Comparison of ENCODE assay signal across 35 mouse cellular contexts in genomic region chr6:114125530-114125929, GRCm38 (mm10). TPM values are rescaled to one million over a fixed set of nuclear protein-coding genes. Genes with fewer than 3 reads are reported as not detected.
DNase-seq lines count a peak whose midpoint lies in the region; ATAC-seq and TF ChIP-seq lines count a peak whose summit lies in the region.
"Had no signal": no experiment of that assay in that cellular context is flagged by ENCODE, and none has a peak within 500 bp of the region (broad histone marks: within the 10 kb centered on the region; RNA-seq: fewer than 3 reads in every experiment).

No protein-coding gene starts in this region.

- ATAC-seq in lung, embryonic 14.5 days (ENCODE audit: insufficient read depth) = no peak
- ATAC-seq: CD4-positive, CD25-positive, alpha-beta regulatory T cell, adult 4 months; forebrain, embryonic 16.5 days; inflammation-experienced regulatory T-cells, adult 6 months had no signal

- no peaks in the 10 kb centered on the region for H3K36me3 ChIP-seq in lung, embryonic 14.5 days (ENCODE audit: insufficient read depth)
- H3K36me3 ChIP-seq: embryonic facial prominence, embryonic 13.5 days; heart, embryonic 10.5 days; heart, embryonic 15.5 days; hindbrain, embryonic 15.5 days; kidney, embryonic 15.5 days; midbrain, embryonic 12.5 days; neural tube, embryonic 13.5 days; stomach, embryonic 15.5 days had no signal

- DNase-seq in heart, postnatal 10 days = peak; percentile 5 to 10
- no peak for DNase-seq in heart, postnatal 25 days (ENCODE audit: low spot score)
- DNase-seq in lung, embryonic 14.5 days = peak; percentile 42
- no peak for DNase-seq in lung, postnatal 4 days
- DNase-seq in embryo, embryonic 11 days = peak; percentile 45
- DNase-seq in urinary bladder, postnatal 4 days (ENCODE audit: low spot score in 2 of 2) = no peak
- no peak for DNase-seq in MN1 (ENCODE audit: low spot score)
- no peak for DNase-seq in right cerebral cortex, postnatal 10 days (ENCODE audit: low spot score in 2 of 2)
- DNase-seq: adrenal gland, postnatal 25 days; cerebellum, adult 11-12 months; cerebellum, adult 9-11 months; gastrocnemius, postnatal 10 days; heart, adult 11 months; heart, postnatal 4 days; kidney, adult 18-20 months; layer of hippocampus, postnatal 36 days; left cerebral cortex, postnatal 4 days; liver; lung, adult 2 months; lung, postnatal 14 days; thymus, postnatal 14 days had no signal

- no peak overlapping the region for H3K4me2 ChIP-seq in lung, embryonic 14.5 days
- H3K4me2 ChIP-seq: embryonic facial prominence, embryonic 13.5 days; heart, embryonic 15.5 days; hindbrain, embryonic 15.5 days; kidney, embryonic 15.5 days; midbrain, embryonic 12.5 days; neural tube, embryonic 13.5 days; stomach, embryonic 15.5 days had no signal

- intact Hi-C loops in heart, postnatal 10 days (cut with DNase I) = no loop called here
- intact Hi-C loops in heart, postnatal 25 days (cut with DNase I) = no loop called here

- H3K4me1 ChIP-seq in lung, embryonic 14.5 days (ENCODE audit: insufficient read depth) = no peaks in the 10 kb centered on the region
- H3K4me1 ChIP-seq: embryonic facial prominence, embryonic 13.5 days; heart, embryonic 10.5 days; heart, embryonic 15.5 days; kidney, embryonic 15.5 days; midbrain, embryonic 12.5 days; neural tube, embryonic 13.5 days; stomach, embryonic 15.5 days had no signal

- H3K9ac ChIP-seq in lung, embryonic 14.5 days = no peak overlapping the region
- H3K9ac ChIP-seq: embryonic facial prominence, embryonic 13.5 days; heart, embryonic 15.5 days; hindbrain, embryonic 15.5 days; kidney, embryonic 15.5 days; liver, embryonic 14.5 days; midbrain, embryonic 12.5 days; neural tube, embryonic 13.5 days; stomach, embryonic 15.5 days had no signal

- no peaks in the 10 kb centered on the region for H3K9me3 ChIP-seq in lung, embryonic 14.5 days (ENCODE audit: low read depth, low read length)
- H3K9me3 ChIP-seq: embryonic facial prominence, embryonic 13.5 days; heart, embryonic 10.5 days; heart, embryonic 15.5 days; hindbrain, embryonic 15.5 days; kidney, embryonic 15.5 days; midbrain, embryonic 12.5 days; neural tube, embryonic 13.5 days; stomach, embryonic 15.5 days had no signal

- no peak for TF ChIP-seq CTCF in lung, embryonic 14.5 days (IDR thresholded peaks at IDR 0.05; ENCODE audit: low read depth)

- peaks cover 12% of the 10 kb centered on the region for H3K27me3 ChIP-seq in lung, embryonic 14.5 days (ENCODE audit: insufficient read depth, low read length)

- no peak overlapping the region for H3K27ac ChIP-seq in lung, embryonic 14.5 days (ENCODE audit: low read depth)
- H3K27ac ChIP-seq: embryonic facial prominence, embryonic 13.5 days; heart, embryonic 10.5 days; heart, embryonic 15.5 days; hindbrain, embryonic 15.5 days; kidney, embryonic 15.5 days; liver, embryonic 14.5 days; midbrain, embryonic 12.5 days; neural tube, embryonic 13.5 days; stomach, embryonic 15.5 days had no signal

- H3K4me3 ChIP-seq in lung, embryonic 14.5 days (ENCODE audit: low read depth, low read length) = no peak overlapping the region
- H3K4me3 ChIP-seq: embryonic facial prominence, embryonic 13.5 days; erythroblast, embryonic 14.5 days; heart, embryonic 10.5 days; heart, embryonic 15.5 days; hindbrain, embryonic 15.5 days; kidney, embryonic 15.5 days; midbrain, embryonic 12.5 days; neural tube, embryonic 13.5 days; stomach, embryonic 15.5 days had no signal

- WGBS in lung, embryonic 14.5 days = 54% methylated on average over 5 of the region's 5 CpGs

RNA-seq across cellular contexts. Expression of gene Slc6a11, which starts 5.5 kb away (rescaled TPM):
- total RNA-seq in heart, postnatal 10 days (2021) = not detected
- total RNA-seq in heart, postnatal 25 days (2021) = not detected
- 0.07 TPM in 1 of 2 replicates, not detected in the other for polyA plus RNA-seq in lung, embryonic 14.5 days (2014; fragmentation: Nextera tagmentation; extraction: Ambion mirVana)
- total RNA-seq: megakaryocyte progenitor cell, adult 5-6 weeks had no signal
- polyA plus RNA-seq: CD4-positive, CD25-positive, alpha-beta regulatory T cell, adult 4 months; erythroblast, embryonic 14.5 days; inflammation-experienced regulatory T-cells, adult 6 months; lung, adult 2 months had no signal

Comparison
In these comparisons a context has a peak if more than half of its experiments do, and no peak if none do; other contexts are left out.
1. DNase-seq: peak in heart, postnatal 10 days (2 of 2), lung, embryonic 14.5 days (single experiment) and embryo, embryonic 11 days (single experiment); none in heart, postnatal 25 days (single experiment), lung, postnatal 4 days (0 of 2), urinary bladder, postnatal 4 days (0 of 2), MN1 (single experiment) and right cerebral cortex, postnatal 10 days (0 of 2).